Mouse (Mus musculus): ENCODE data around the gene Gm10128. TPM values are rescaled to one million over a fixed set of nuclear protein-coding genes. Genes with fewer than 3 reads are reported as not detected.

Gm10128 gene
- not detected in 2 replicates for total RNA-seq (2023)

GRCm38 (mm10) chr14:7643872-7644271 lies at the start of gene Gm10128:
TSS of gene Gm10128 (minus strand) at chr14:7643972.

GRCm38 (mm10) chr14:7595492-7595891 lies 48.3 kb downstream of the Gm10128 start, which contains the start of gene Gm10338:
TSS of gene Gm10338 (minus strand) at chr14:7595592.

Other genes with a start within 250 kb of the Gm10128 start
- not detected in 2 replicates for gene Gm3755, start 193.1 kb downstream of the Gm10128 start, total RNA-seq (2023)
- not detected in 2 replicates for gene Gm3752, start 160.2 kb downstream of the Gm10128 start, total RNA-seq (2023)
- not detected in 2 replicates for gene Gm3558, start 75.4 kb downstream of the Gm10128 start, total RNA-seq (2023)
- gene Gm10338, start 48.4 kb downstream of the Gm10128 start, total RNA-seq (2023), result not detected in 2 replicates
- not detected in 2 replicates for gene Gm26661, start 147.6 kb upstream of the Gm10128 start, total RNA-seq (2023)
- gene Flnb, start 174.0 kb upstream of the Gm10128 start, total RNA-seq (2023), result 9.2 and 11.6 TPM in 2 replicates

Data from neutrophil, adult 65 days (primary cell).